Comparison of ENCODE assay signal across 8 mouse cellular contexts in the genomic region with DNA sequence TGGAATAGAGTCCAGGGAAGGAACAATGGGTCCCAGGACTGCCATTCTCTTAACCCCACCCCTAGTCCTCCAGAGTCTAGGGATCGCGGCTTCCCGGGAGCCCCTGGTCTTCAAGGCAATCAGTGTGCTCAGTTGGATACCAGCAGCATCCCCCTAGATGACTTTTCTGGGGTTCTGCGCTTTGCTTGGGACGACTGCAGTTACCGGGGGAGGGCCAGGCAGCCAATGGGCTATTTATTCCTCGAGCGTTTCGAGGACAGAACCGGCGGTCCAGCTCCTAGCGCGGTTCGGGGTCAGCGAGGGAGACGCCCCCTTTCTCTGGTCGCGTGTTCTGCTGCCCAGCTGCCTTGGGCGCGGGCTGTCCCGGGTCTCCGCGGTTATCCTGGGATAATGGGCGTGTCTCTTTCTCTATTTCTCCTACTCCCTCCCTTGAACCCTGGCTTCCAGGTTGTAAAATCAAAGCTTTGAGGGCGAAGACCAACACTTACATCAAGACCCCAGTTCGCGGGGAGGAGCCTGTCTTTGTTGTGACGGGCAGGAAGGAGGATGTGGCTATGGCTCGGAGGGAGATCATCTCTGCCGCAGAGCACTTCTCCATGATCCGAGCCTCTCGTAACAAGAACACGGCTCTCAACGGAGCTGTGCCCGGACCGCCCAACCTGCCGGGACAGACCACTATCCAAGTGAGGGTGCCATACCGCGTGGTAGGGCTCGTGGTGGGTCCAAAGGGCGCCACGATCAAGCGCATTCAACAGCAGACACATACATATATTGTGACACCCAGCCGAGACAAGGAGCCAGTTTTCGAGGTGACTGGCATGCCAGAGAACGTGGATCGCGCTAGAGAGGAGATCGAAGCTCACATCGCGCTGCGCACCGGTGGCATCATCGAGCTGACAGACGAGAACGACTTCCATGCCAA. TPM values are rescaled to one million over a fixed set of nuclear protein-coding genes. Genes with fewer than 3 reads are reported as not detected.
DNase-seq lines count a peak whose midpoint lies in the region; ATAC-seq and TF ChIP-seq lines count a peak whose summit lies in the region.

No protein-coding gene starts in this region.

- H3K27ac ChIP-seq in forebrain, embryonic 12.5 days, result peak overlapping the region; percentile 100

- peaks cover 16% of the 10 kb centered on the region for H3K4me1 ChIP-seq in G1E (ENCODE audit: insufficient read depth, low read depth, low read length)
- H3K4me1 ChIP-seq in forebrain, embryonic 12.5 days, result peaks cover 34% of the 10 kb centered on the region

- peak overlapping the region; percentile 100 for H3K9ac ChIP-seq in forebrain, embryonic 12.5 days

- no peaks in the 10 kb centered on the region for H3K36me3 ChIP-seq in G1E (replicated peaks)
- H3K36me3 ChIP-seq in forebrain, embryonic 12.5 days (replicated peaks), result peaks cover 25% of the 10 kb centered on the region

- peaks cover 33% of the 10 kb centered on the region for H3K9me3 ChIP-seq in G1E (replicated peaks)
- no peaks in the 10 kb centered on the region for H3K9me3 ChIP-seq in forebrain, embryonic 12.5 days

- TF ChIP-seq CTCF in G1E (IDR thresholded peaks at IDR 0.05; ENCODE audit: low read depth, low read length), result no peak

- peak overlapping the region; percentile 4; the same call in 1 of the 2 replicates for H3K4me3 ChIP-seq in G1E (ENCODE audit: low read depth, low read length)
- peak overlapping the region; percentile 99 for H3K4me3 ChIP-seq in forebrain, embryonic 12.5 days (replicated peaks)

- no peak for ATAC-seq in G1E (ENCODE audit: extremely low read depth, insufficient number of reproducible peaks, low FRiP score, poor library complexity, severe bottlenecking)
- ATAC-seq in forebrain, embryonic 12.5 days (ENCODE audit: low FRiP score), result no peak
- no peak for ATAC-seq in megakaryocyte-erythroid progenitor cell, adult 5-6 weeks (replicated peaks; ENCODE audit: low FRiP score, low TSS enrichment, poor library complexity, severe bottlenecking)

- H3K4me2 ChIP-seq in forebrain, embryonic 12.5 days, result peak overlapping the region; percentile 93

- DNase-seq in G1E (ENCODE audit: low spot score), result no peak
- DNase-seq in brain, adult 2 months (ENCODE audit: low read depth, low spot score), result peak; percentile 71
- peak; percentile 50 for DNase-seq in heart, postnatal 4 days
- DNase-seq in layer of hippocampus, postnatal 25 days (ENCODE audit: extremely low spot score in 1 of 2, low spot score in 1 of 2), result peak; percentile 44 to 58
- peak; percentile 59 for DNase-seq in lung, postnatal 10 days
- peak; percentile 48 for DNase-seq in right cerebral cortex, adult 18-20 months

- WGBS in forebrain, embryonic 12.5 days, result under 1% methylated on average over 56 of the region's 56 CpGs

- peaks cover 41% of the 10 kb centered on the region for H3K27me3 ChIP-seq in G1E (ENCODE audit: insufficient read depth, low read length)
- H3K27me3 ChIP-seq in forebrain, embryonic 12.5 days, result no peaks in the 10 kb centered on the region

RNA-seq across cellular contexts. Expression of a gene that starts 1.4 kb away (rescaled TPM):
- total RNA-seq in G1E (2014; fragmentation: Nextera tagmentation) (0.30 and 0.34 TPM in 2 replicates), G1E (2017) (0.55 and 1.2 TPM in 2 replicates)
- 0.53 and 0.61 TPM in 2 replicates for polyA plus RNA-seq in G1E (2012)
- polyA plus RNA-seq in forebrain, embryonic 12.5 days (2016; fragmentation: Nextera tagmentation; extraction: Ambion mirVana), result 47.3 and 47.5 TPM in 2 replicates
- 10 to 100 TPM; 13.4 to 14.3 TPM for total RNA-seq in heart, postnatal 4 days (2021)
- 10 to 100 TPM; 25.8 to 29.3 TPM for total RNA-seq in layer of hippocampus, postnatal 25 days (2021)
- 2.6 and 3.1 TPM in 2 replicates for total RNA-seq in megakaryocyte-erythroid progenitor cell, adult 5-6 weeks (2014; fragmentation: Nextera tagmentation)
- 8.4 and 9.8 TPM in 2 replicates for total RNA-seq in megakaryocyte-erythroid progenitor cell, adult 5-6 weeks (2017)
